Comparison of ENCODE assay signal across 27 mouse cellular contexts in the genomic region with DNA sequence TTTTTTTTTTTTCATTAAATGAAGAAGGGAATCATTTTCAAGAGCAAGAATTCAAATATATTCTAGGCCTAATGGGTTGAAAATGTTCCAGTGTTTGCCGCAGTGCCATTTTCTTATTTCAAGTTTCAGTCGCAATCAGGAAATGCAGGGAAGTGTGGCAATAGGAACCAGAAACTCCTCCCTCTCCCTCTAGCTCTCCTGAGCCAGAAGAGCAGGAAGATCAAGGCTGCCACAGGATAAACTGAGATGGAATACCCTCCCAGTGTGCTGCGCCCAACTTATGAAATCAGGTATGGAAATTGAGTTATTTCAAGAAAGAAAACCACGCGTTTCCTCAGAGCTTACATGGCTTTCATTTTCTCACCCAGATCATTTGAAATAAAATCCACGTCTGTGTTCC.
"Had no signal": no experiment of that assay in that cellular context is flagged by ENCODE, and none has a peak within 500 bp of the region (broad histone marks: within the 10 kb centered on the region; RNA-seq: fewer than 3 reads in every experiment).

No protein-coding gene starts in this region.

- ATAC-seq: hindbrain, postnatal 0 days; intestine, embryonic 16.5 days had no signal

- DNase-seq: gastrocnemius, postnatal 14 days; gastrocnemius, postnatal 36 days; heart, adult 18-20 months; heart, postnatal 14 days; heart, postnatal 36 days; kidney, adult 11 months; kidney, adult 2 months; kidney, adult 9 months; kidney, postnatal 14 days; kidney, postnatal 4 days; liver; liver, embryonic 13.5 days had no signal

- H3K4me2 ChIP-seq: heart, embryonic 11.5 days; heart, embryonic 13.5 days; heart, embryonic 15.5 days; hindbrain, embryonic 13.5 days; hindbrain, embryonic 15.5 days; kidney, embryonic 15.5 days; limb, embryonic 12.5 days; liver, embryonic 11.5 days; liver, embryonic 13.5 days; liver, embryonic 15.5 days had no signal

- H3K27me3 ChIP-seq: heart, embryonic 13.5 days; heart, embryonic 15.5 days; hindbrain, embryonic 13.5 days; hindbrain, embryonic 15.5 days; kidney, embryonic 15.5 days; limb, embryonic 12.5 days; liver, embryonic 13.5 days; liver, embryonic 15.5 days had no signal

- H3K4me1 ChIP-seq: heart, embryonic 13.5 days; heart, embryonic 15.5 days; limb, embryonic 12.5 days; liver, embryonic 13.5 days; liver, embryonic 15.5 days had no signal

- H3K9ac ChIP-seq: heart, embryonic 13.5 days; heart, embryonic 15.5 days; hindbrain, embryonic 13.5 days; hindbrain, embryonic 15.5 days; kidney, embryonic 15.5 days; limb, embryonic 12.5 days; liver, embryonic 13.5 days; liver, embryonic 15.5 days had no signal

- H3K27ac ChIP-seq: heart, embryonic 13.5 days; heart, embryonic 15.5 days; hindbrain, embryonic 13.5 days; hindbrain, embryonic 15.5 days; hindbrain, postnatal 0 days; kidney, embryonic 15.5 days; kidney, postnatal 0 days; layer of hippocampus, adult 2 months; left cerebral cortex, adult 2 months; limb, embryonic 10.5 days; limb, embryonic 12.5 days; liver, embryonic 13.5 days; liver, embryonic 15.5 days had no signal

- H3K4me3 ChIP-seq: heart, embryonic 13.5 days; heart, embryonic 15.5 days; hindbrain, embryonic 13.5 days; hindbrain, embryonic 15.5 days; kidney, embryonic 15.5 days; layer of hippocampus, adult 2 months; left cerebral cortex, adult 2 months; limb, embryonic 10.5 days; limb, embryonic 12.5 days; liver, embryonic 13.5 days; liver, embryonic 15.5 days had no signal

- H3K9me3 ChIP-seq: heart, embryonic 13.5 days; heart, embryonic 15.5 days; hindbrain, embryonic 13.5 days; hindbrain, embryonic 15.5 days; kidney, embryonic 15.5 days; limb, embryonic 10.5 days; limb, embryonic 12.5 days; liver, embryonic 13.5 days; liver, embryonic 15.5 days had no signal

- H3K36me3 ChIP-seq: heart, embryonic 13.5 days; heart, embryonic 15.5 days; hindbrain, embryonic 13.5 days; hindbrain, embryonic 15.5 days; kidney, embryonic 15.5 days; limb, embryonic 10.5 days; limb, embryonic 12.5 days; liver, embryonic 13.5 days; liver, embryonic 15.5 days had no signal
